Mouse (Mus musculus): ENCODE results near the gene Ltb4r2. TPM values are rescaled to one million over a fixed set of nuclear protein-coding genes. Genes with fewer than 3 reads are reported as not detected.

Ltb4r2 gene
- polyA plus RNA-seq, 1 experiment from 2014 or later: 0.96 TPM

- no peak for ATAC-seq (ENCODE audit: insufficient read depth, low FRiP score, low read depth)
- Histone ChIP-seq H3K27me3 (replicated peaks) (no peaks in the 10 kb centered on the region), H3K27ac (no peak overlapping the region)
Measured at GRCm38 (mm10) chr14:55722438-55722945, 38.7 kb upstream of the Ltb4r2 start.

GRCm38 (mm10) chr14:55723433-55723832, 37.8 kb upstream of the Ltb4r2 start:
- H3K4me1 ChIP-seq: peaks cover 10% of the 10 kb centered on the region; the same call in 1 of the 2 replicates
- no peak overlapping the region for H3K27ac ChIP-seq
- H3K27me3 ChIP-seq (replicated peaks): no peaks in the 10 kb centered on the region
- H3K4me3 ChIP-seq (replicated peaks): no peak overlapping the region
- 85% methylated on average over 7 of the region's 7 CpGs for WGBS
- H3K36me3 ChIP-seq: peaks cover 11% of the 10 kb centered on the region; the same call in 1 of the 2 replicates
- no peaks in the 10 kb centered on the region for H3K9me3 ChIP-seq
- ATAC-seq (ENCODE audit: insufficient read depth, low FRiP score, low read depth): no peak
- no peak overlapping the region for H3K4me2 ChIP-seq
- no peak overlapping the region for H3K9ac ChIP-seq

More at GRCm38 (mm10) chr14:55722438-55722945, 38.7 kb upstream of the Ltb4r2 start:
- WGBS: 49% methylated on average over 8 of the region's 8 CpGs
- H3K4me2 ChIP-seq: peak overlapping the region; percentile 87
- no peaks in the 10 kb centered on the region for H3K9me3 ChIP-seq
- H3K36me3 ChIP-seq: peaks cover 16% of the 10 kb centered on the region
- peaks cover 10% of the 10 kb centered on the region; the same call in 1 of the 2 replicates for H3K4me1 ChIP-seq
- peak overlapping the region; percentile 81 for H3K4me3 ChIP-seq (replicated peaks)
- H3K9ac ChIP-seq: no peak overlapping the region

- Histone ChIP-seq H3K27me3 (replicated peaks) (no peaks in the 10 kb centered on the region), H3K36me3 (0 out of 2 replicates have a peak, but pooled peaks cover 4% of the 10 kb centered on the region), H3K4me1 (peaks cover 10% of the 10 kb centered on the region; the same call in 1 of the 2 replicates), H3K9ac (no peak overlapping the region), H3K4me2 (no peak overlapping the region), H3K27ac (no peak overlapping the region), H3K4me3 (replicated peaks) (no peak overlapping the region), H3K9me3 (no peaks in the 10 kb centered on the region)
- no peak for ATAC-seq (ENCODE audit: insufficient read depth, low FRiP score, low read depth)
- 40% methylated on average over 8 of the region's 8 CpGs for WGBS
Measured at GRCm38 (mm10) chr14:55724411-55724871, 36.8 kb upstream of the Ltb4r2 start.

GRCm38 (mm10) chr14:55726261-55726660, 35.0 kb upstream of the Ltb4r2 start:
- H3K4me3 ChIP-seq (replicated peaks): no peak overlapping the region
- no peak overlapping the region for H3K4me2 ChIP-seq
- H3K27ac ChIP-seq: no peak overlapping the region
- ATAC-seq (ENCODE audit: insufficient read depth, low FRiP score, low read depth): no peak
- no peaks in the 10 kb centered on the region for H3K36me3 ChIP-seq
- H3K9me3 ChIP-seq: no peaks in the 10 kb centered on the region
- H3K9ac ChIP-seq: no peak overlapping the region
- H3K4me1 ChIP-seq: peaks cover 4% of the 10 kb centered on the region; the same call in 1 of the 2 replicates
- no peaks in the 10 kb centered on the region for H3K27me3 ChIP-seq (replicated peaks)

- Histone ChIP-seq H3K4me1 (no peaks in the 10 kb centered on the region), H3K9me3 (no peaks in the 10 kb centered on the region), H3K4me2 (no peak overlapping the region), H3K36me3 (no peaks in the 10 kb centered on the region), H3K27me3 (replicated peaks) (no peaks in the 10 kb centered on the region), H3K4me3 (replicated peaks) (no peak overlapping the region), H3K9ac (no peak overlapping the region), H3K27ac (no peak overlapping the region)
- 53% methylated on average over 8 of the region's 8 CpGs for WGBS
- ATAC-seq (ENCODE audit: insufficient read depth, low FRiP score, low read depth): no peak
Measured at GRCm38 (mm10) chr14:55727889-55728685, 33.1 kb upstream of the Ltb4r2 start.

- no peak overlapping the region for H3K27ac ChIP-seq
- no peaks in the 10 kb centered on the region for H3K27me3 ChIP-seq (replicated peaks)
- no peaks in the 10 kb centered on the region for H3K9me3 ChIP-seq
- H3K4me3 ChIP-seq (replicated peaks): no peak overlapping the region
- no peak overlapping the region for H3K9ac ChIP-seq
- no peaks in the 10 kb centered on the region for H3K36me3 ChIP-seq
- ATAC-seq (ENCODE audit: insufficient read depth, low FRiP score, low read depth): no peak
- H3K4me2 ChIP-seq: no peak overlapping the region
- WGBS: 78% methylated on average over 7 of the region's 7 CpGs
- no peaks in the 10 kb centered on the region for H3K4me1 ChIP-seq
Measured at GRCm38 (mm10) chr14:55730116-55730515, 31.1 kb upstream of the Ltb4r2 start.

GRCm38 (mm10) chr14:55730531-55731032, 30.6 kb upstream of the Ltb4r2 start:
- no peak overlapping the region for H3K9ac ChIP-seq
- H3K27ac ChIP-seq: no peak overlapping the region
- H3K9me3 ChIP-seq: no peaks in the 10 kb centered on the region
- H3K4me1 ChIP-seq: no peaks in the 10 kb centered on the region
- no peaks in the 10 kb centered on the region for H3K27me3 ChIP-seq (replicated peaks)
- WGBS: 78% methylated on average over 7 of the region's 7 CpGs
- H3K36me3 ChIP-seq: no peaks in the 10 kb centered on the region
- ATAC-seq (ENCODE audit: insufficient read depth, low FRiP score, low read depth): no peak
- no peak overlapping the region for H3K4me3 ChIP-seq (replicated peaks)
- H3K4me2 ChIP-seq: no peak overlapping the region

GRCm38 (mm10) chr14:55733889-55734288, 27.3 kb upstream of the Ltb4r2 start:
- ATAC-seq (ENCODE audit: insufficient read depth, low FRiP score, low read depth): no peak
- Histone ChIP-seq H3K9ac (no peak overlapping the region), H3K9me3 (no peaks in the 10 kb centered on the region), H3K4me1 (no peaks in the 10 kb centered on the region), H3K4me3 (replicated peaks) (no peak overlapping the region), H3K27ac (no peak overlapping the region), H3K4me2 (no peak overlapping the region), H3K36me3 (peaks cover 4% of the 10 kb centered on the region; the same call in 1 of the 2 replicates), H3K27me3 (replicated peaks) (no peaks in the 10 kb centered on the region)
- 67% methylated on average over 10 of the region's 10 CpGs for WGBS

- Histone ChIP-seq H3K4me1 (no peaks in the 10 kb centered on the region), H3K4me3 (replicated peaks) (no peak overlapping the region), H3K4me2 (no peak overlapping the region), H3K27ac (no peak overlapping the region), H3K36me3 (peaks cover 9% of the 10 kb centered on the region; the same call in 1 of the 2 replicates), H3K9ac (no peak overlapping the region), H3K9me3 (no peaks in the 10 kb centered on the region), H3K27me3 (replicated peaks) (no peaks in the 10 kb centered on the region)
- ATAC-seq (ENCODE audit: insufficient read depth, low FRiP score, low read depth): no peak
- WGBS: 62% methylated on average over 7 of the region's 7 CpGs
Measured at GRCm38 (mm10) chr14:55734869-55735268, 26.4 kb upstream of the Ltb4r2 start.

- no peaks in the 10 kb centered on the region for H3K9me3 ChIP-seq
- H3K4me3 ChIP-seq (replicated peaks): no peak overlapping the region
- no peaks in the 10 kb centered on the region for H3K4me1 ChIP-seq
- 24% methylated on average over 3 of the region's 3 CpGs for WGBS
- peaks cover 9% of the 10 kb centered on the region; the same call in 1 of the 2 replicates for H3K36me3 ChIP-seq
- no peak for ATAC-seq (ENCODE audit: insufficient read depth, low FRiP score, low read depth)
- no peak overlapping the region for H3K9ac ChIP-seq
- H3K27ac ChIP-seq: no peak overlapping the region
- H3K27me3 ChIP-seq (replicated peaks): no peaks in the 10 kb centered on the region
- H3K4me2 ChIP-seq: no peak overlapping the region
Measured at GRCm38 (mm10) chr14:55735334-55735733, 25.9 kb upstream of the Ltb4r2 start.

- H3K9me3 ChIP-seq: no peaks in the 10 kb centered on the region
- no peak for ATAC-seq (ENCODE audit: insufficient read depth, low FRiP score, low read depth)
- no peak overlapping the region for H3K4me3 ChIP-seq (replicated peaks)
- H3K4me1 ChIP-seq: no peaks in the 10 kb centered on the region
- H3K27ac ChIP-seq: no peak overlapping the region
- H3K4me2 ChIP-seq: no peak overlapping the region
- no peak overlapping the region for H3K9ac ChIP-seq
- no peaks in the 10 kb centered on the region for H3K27me3 ChIP-seq (replicated peaks)
- peaks cover 12% of the 10 kb centered on the region; the same call in 1 of the 2 replicates for H3K36me3 ChIP-seq
- WGBS: 74% methylated on average over 4 of the region's 4 CpGs
Measured at GRCm38 (mm10) chr14:55735758-55736157, 25.5 kb upstream of the Ltb4r2 start.

GRCm38 (mm10) chr14:55737086-55737687, 24.0 kb upstream of the Ltb4r2 start:
- Histone ChIP-seq H3K36me3 (peaks cover 12% of the 10 kb centered on the region; the same call in 1 of the 2 replicates), H3K4me1 (no peaks in the 10 kb centered on the region), H3K27me3 (replicated peaks) (no peaks in the 10 kb centered on the region), H3K9ac (no peak overlapping the region), H3K4me2 (no peak overlapping the region), H3K4me3 (replicated peaks) (no peak overlapping the region), H3K27ac (no peak overlapping the region), H3K9me3 (no peaks in the 10 kb centered on the region)
- ATAC-seq (ENCODE audit: insufficient read depth, low FRiP score, low read depth): no peak
- 78% methylated on average over 9 of the region's 9 CpGs for WGBS
